In genomic region chr3:14667126-14667525, GRCm38 (mm10) we compare ENCODE assay signal across 9 mouse cellular contexts. TPM values are rescaled to one million over a fixed set of nuclear protein-coding genes. Genes with fewer than 3 reads are reported as not detected.
DNase-seq lines count a peak whose midpoint lies in the region; ATAC-seq and TF ChIP-seq lines count a peak whose summit lies in the region.
"Had no signal": no experiment of that assay in that cellular context is flagged by ENCODE, and none has a peak within 500 bp of the region (broad histone marks: within the 10 kb centered on the region; RNA-seq: fewer than 3 reads in every experiment).

No protein-coding gene starts in this region.

- H3K27ac ChIP-seq in heart, postnatal 0 days (ENCODE audit: low read depth) = no peak overlapping the region
- H3K27ac ChIP-seq in embryonic facial prominence, embryonic 14.5 days (replicated peaks; ENCODE audit: low read depth, low read length) = no peak overlapping the region
- H3K27ac ChIP-seq: limb, embryonic 15.5 days had no signal

- TF ChIP-seq CTCF in heart, postnatal 0 days (IDR thresholded peaks at IDR 0.05; ENCODE audit: low read depth) = peak; percentile 65

- H3K9me3 ChIP-seq in heart, postnatal 0 days (replicated peaks; ENCODE audit: control insufficient read depth, low read length) = no peaks in the 10 kb centered on the region
- no peaks in the 10 kb centered on the region for H3K9me3 ChIP-seq in embryonic facial prominence, embryonic 14.5 days (ENCODE audit: control insufficient read depth, low read length)
- H3K9me3 ChIP-seq: limb, embryonic 15.5 days had no signal

- no peak for TF ChIP-seq EP300 in heart, postnatal 0 days (IDR thresholded peaks at IDR 0.05; ENCODE audit: low read depth)

- H3K27me3 ChIP-seq in heart, postnatal 0 days (ENCODE audit: control insufficient read depth, insufficient read depth, low read length) = no peaks in the 10 kb centered on the region
- H3K27me3 ChIP-seq in embryonic facial prominence, embryonic 14.5 days (replicated peaks; ENCODE audit: control insufficient read depth, insufficient read depth, low read length) = no peaks in the 10 kb centered on the region
- H3K27me3 ChIP-seq: limb, embryonic 15.5 days had no signal

- peak; percentile 56 for DNase-seq in heart, postnatal 0 days (ENCODE audit: low spot score)
- no peak for DNase-seq in heart, postnatal 25 days (ENCODE audit: low spot score)
- peak; percentile 61 for DNase-seq in adrenal gland, postnatal 10 days
- DNase-seq in embryonic facial prominence, embryonic 14.5 days (ENCODE audit: low spot score) = peak; percentile 36
- DNase-seq in kidney, postnatal 4 days = peak; percentile 61 to 63
- peak; percentile 15 for DNase-seq in testis, postnatal 14 days (ENCODE audit: low spot score)

- H3K9ac ChIP-seq in heart, postnatal 0 days (replicated peaks; ENCODE audit: low read depth, low read length) = no peak overlapping the region
- no peak overlapping the region for H3K9ac ChIP-seq in embryonic facial prominence, embryonic 14.5 days (ENCODE audit: low read depth, low read length)
- H3K9ac ChIP-seq: limb, embryonic 15.5 days had no signal

- H3K4me3 ChIP-seq in heart, postnatal 0 days (ENCODE audit: low read depth, low read length) = no peak overlapping the region
- H3K4me3 ChIP-seq in embryonic facial prominence, embryonic 14.5 days (ENCODE audit: low read depth, low read length) = no peak overlapping the region
- H3K4me3 ChIP-seq: limb, embryonic 15.5 days had no signal

- ATAC-seq in heart, postnatal 0 days (ENCODE audit: insufficient read depth, low read depth) = no peak
- peak; percentile 66 for ATAC-seq in CD4-positive, CD25-positive, alpha-beta regulatory T cell, adult 4 months
- no peak for ATAC-seq in embryonic facial prominence, embryonic 14.5 days (ENCODE audit: low read depth)
- ATAC-seq in megakaryocyte, adult 5-6 weeks (ENCODE audit: poor library complexity, severe bottlenecking) = peak; percentile 77

- H3K36me3 ChIP-seq in heart, postnatal 0 days (replicated peaks; ENCODE audit: control insufficient read depth, insufficient read depth, low read length) = no peaks in the 10 kb centered on the region
- H3K36me3 ChIP-seq in embryonic facial prominence, embryonic 14.5 days (ENCODE audit: control insufficient read depth, insufficient read depth, low read length) = no peaks in the 10 kb centered on the region
- H3K36me3 ChIP-seq: limb, embryonic 15.5 days had no signal

- 35% methylated on average over 2 of the region's 2 CpGs for WGBS in heart, postnatal 0 days
- 43% methylated on average over 2 of the region's 2 CpGs for WGBS in embryonic facial prominence, embryonic 14.5 days

- no peak overlapping the region for H3K4me2 ChIP-seq in heart, postnatal 0 days (ENCODE audit: low read depth, low read length)
- no peak overlapping the region for H3K4me2 ChIP-seq in embryonic facial prominence, embryonic 14.5 days (ENCODE audit: low read depth, low read length)
- H3K4me2 ChIP-seq: limb, embryonic 15.5 days had no signal

- no peaks in the 10 kb centered on the region for H3K4me1 ChIP-seq in heart, postnatal 0 days (ENCODE audit: control insufficient read depth, insufficient read depth)
- H3K4me1 ChIP-seq in embryonic facial prominence, embryonic 14.5 days (ENCODE audit: control insufficient read depth, insufficient read depth, low read length) = no peaks in the 10 kb centered on the region
- H3K4me1 ChIP-seq: limb, embryonic 15.5 days had no signal

- intact Hi-C loops in heart, postnatal 25 days (cut with DNase I) = no loop called here

RNA-seq across cellular contexts. Expression of gene Car13, which starts 25.6 kb away (rescaled TPM):
- total RNA-seq in heart, postnatal 0 days (2014; rRNA removed; ENCODE audit: low replicate concordance) = 2.0 and 6.2 TPM in 2 replicates
- polyA plus RNA-seq in heart, postnatal 0 days (2015; fragmentation: Nextera tagmentation; extraction: Ambion mirVana) = 0.93 and 1.2 TPM in 2 replicates
- total RNA-seq in heart, postnatal 25 days (2021) = under 1 TPM; 0.42 to 0.75 TPM
- under 1 TPM in 1 of 2 experiments, not detected in 1; 0.43 TPM for polyA plus RNA-seq in CD4-positive, CD25-positive, alpha-beta regulatory T cell, adult 4 months (2017; shearing (Covaris generic))
- total RNA-seq in adrenal gland, postnatal 10 days (2021) = 10 to 100 TPM; 14.0 to 14.9 TPM
- 9.6 and 13.2 TPM in 2 replicates for polyA plus RNA-seq in embryonic facial prominence, embryonic 14.5 days (2014; fragmentation: Nextera tagmentation; extraction: Ambion mirVana)
- 5.0 and 6.4 TPM in 2 replicates for total RNA-seq in megakaryocyte, adult 5-6 weeks (2015)
- 1.1 and 3.2 TPM in 2 replicates for total RNA-seq in megakaryocyte, adult 5-6 weeks (2017)

RNA-seq across cellular contexts. Expression of gene 1810022K09Rik, which starts 56.0 kb away (rescaled TPM):
- 27.5 and 34.8 TPM in 2 replicates for total RNA-seq in heart, postnatal 0 days (2014; rRNA removed; ENCODE audit: low replicate concordance)
- 364 and 369 TPM in 2 replicates for polyA plus RNA-seq in heart, postnatal 0 days (2015; fragmentation: Nextera tagmentation; extraction: Ambion mirVana)
- total RNA-seq in heart, postnatal 25 days (2021) = 10 to 100 TPM; 65.0 to 65.4 TPM
- polyA plus RNA-seq in CD4-positive, CD25-positive, alpha-beta regulatory T cell, adult 4 months (2017; shearing (Covaris generic)) = 100 to 1,000 TPM; 205 to 262 TPM
- 100 to 1,000 TPM; 169 to 173 TPM for total RNA-seq in adrenal gland, postnatal 10 days (2021)
- polyA plus RNA-seq in embryonic facial prominence, embryonic 14.5 days (2014; fragmentation: Nextera tagmentation; extraction: Ambion mirVana) = 400 and 440 TPM in 2 replicates
- 182 and 193 TPM in 2 replicates for total RNA-seq in megakaryocyte, adult 5-6 weeks (2015)
- total RNA-seq in megakaryocyte, adult 5-6 weeks (2017) = 363 and 478 TPM in 2 replicates

Comparison
In these comparisons a context has a peak if more than half of its experiments do, and no peak if none do; other contexts are left out.
1. ATAC-seq: peak in CD4-positive, CD25-positive, alpha-beta regulatory T cell, adult 4 months (single experiment) and megakaryocyte, adult 5-6 weeks (single experiment); none in heart, postnatal 0 days (single experiment) and embryonic facial prominence, embryonic 14.5 days (single experiment).